Mouse (Mus musculus) forebrain, embryonic 16.5 days (tissue): ENCODE results near the gene Chrd. TPM values are rescaled to one million over a fixed set of nuclear protein-coding genes. Genes with fewer than 3 reads are reported as not detected.

ENCODE experiments used
- ATAC-seq: fragments of 200-750 bp; cut with Nextera tagmentation; 2 replicates; pipeline ENCODE4 v1.8.0; 2017; ENCODE audit warnings: mild to moderate bottlenecking, moderate library complexity
- H3K27ac ChIP-seq: fragments of 300-500 bp; sonication (generic); 2 replicates; pipeline ENCODE4 v1.5.1; 2014; ENCODE audit warnings: low read length, control low read depth
- H3K27me3 ChIP-seq: fragments of 300-500 bp; sonication (generic); replicated peaks from 2 replicates; pipeline ENCODE4 v1.6.1; 2014; ENCODE audit warnings: low read length; ENCODE audit not compliant: control insufficient read depth, insufficient read depth
- H3K36me3 ChIP-seq: fragments of 300-500 bp; sonication (generic); 2 replicates; pipeline ENCODE4 v1.6.1; 2014; ENCODE audit not compliant: control insufficient read depth, insufficient read depth
- H3K4me1 ChIP-seq: fragments of 300-500 bp; sonication (generic); replicated peaks from 2 replicates; pipeline ENCODE4 v1.6.1; 2014; ENCODE audit warnings: low read length; ENCODE audit not compliant: control insufficient read depth, insufficient read depth
- H3K4me2 ChIP-seq: fragments of 300-500 bp; sonication (generic); 2 replicates; pipeline ENCODE4 v1.6.1; 2014; ENCODE audit warnings: mild to moderate bottlenecking, low read length, control low read depth
- H3K4me3 ChIP-seq: fragments of 300-500 bp; sonication (generic); replicated peaks from 2 replicates; pipeline ENCODE4 v1.5.1; 2014; ENCODE audit warnings: mild to moderate bottlenecking, low read length, control low read depth
- H3K9ac ChIP-seq: fragments of 300-500 bp; sonication (generic); replicated peaks from 2 replicates; pipeline ENCODE4 v1.6.1; 2014; ENCODE audit warnings: low read depth, low read length, control low read depth
- H3K9me3 ChIP-seq: fragments of 300-500 bp; sonication (generic); 2 replicates; pipeline ENCODE4 v1.6.1; 2016; ENCODE audit warnings: low read length; ENCODE audit not compliant: control insufficient read depth
- WGBS: fragments of 180-500 bp; shearing (Covaris S2); extraction: QIAGEN DNeasy Blood & Tissue Kit; methylation state at CpG from one replicate; pipeline ENCODE4 v1.1.7; 2014; 5-methylcytosine and 5-hydroxymethylcytosine counted together
- polyA plus RNA-seq: library from polyadenylated mRNA; unstranded; fragments of >200 nt; fragmentation: Nextera tagmentation; extraction: Ambion mirVana; gene quantifications from 2 replicates; pipeline ENCODE4 v1.2.1, GENCODE M21; 2015

Chrd gene
- polyA plus RNA-seq, 1 experiment from 2014 or later: 4.4 TPM

- ATAC-seq: no peak
- H3K27ac ChIP-seq: no peak overlapping the region
- H3K9ac ChIP-seq: no peak overlapping the region
- no peaks in the 10 kb centered on the region for H3K4me1 ChIP-seq
- H3K36me3 ChIP-seq: no peaks in the 10 kb centered on the region
- no peaks in the 10 kb centered on the region for H3K9me3 ChIP-seq
- 78% methylated on average over 4 of the region's 4 CpGs for WGBS
- no peak overlapping the region for H3K4me2 ChIP-seq
- H3K4me3 ChIP-seq: no peak overlapping the region
- no peaks in the 10 kb centered on the region for H3K27me3 ChIP-seq
These were observed 48.2 kb downstream of the Chrd start for GRCm38 (mm10) chr16:20781101-20781630.

GRCm38 (mm10) chr16:20783891-20784290 lies 51.0 kb downstream of the Chrd start:
- ATAC-seq: no peak
- H3K4me1 ChIP-seq: no peaks in the 10 kb centered on the region
- no peak overlapping the region for H3K9ac ChIP-seq
- no peaks in the 10 kb centered on the region for H3K36me3 ChIP-seq
- H3K9me3 ChIP-seq: no peaks in the 10 kb centered on the region
- no peak overlapping the region for H3K4me2 ChIP-seq
- no peaks in the 10 kb centered on the region for H3K27me3 ChIP-seq
- no peak overlapping the region for H3K27ac ChIP-seq
- 90% methylated on average over 2 of the region's 2 CpGs for WGBS
- no peak overlapping the region for H3K4me3 ChIP-seq

- Histone ChIP-seq H3K4me2 (no peak overlapping the region), H3K36me3 (no peaks in the 10 kb centered on the region), H3K27ac (no peak overlapping the region), H3K27me3 (no peaks in the 10 kb centered on the region), H3K9me3 (no peaks in the 10 kb centered on the region), H3K9ac (no peak overlapping the region), H3K4me3 (no peak overlapping the region), H3K4me1 (no peaks in the 10 kb centered on the region)
- no peak for ATAC-seq
These were observed 51.8 kb downstream of the Chrd start for GRCm38 (mm10) chr16:20784754-20785153.

GRCm38 (mm10) chr16:20786556-20786955 lies 53.6 kb downstream of the Chrd start:
- WGBS: 78% methylated on average over 6 of the region's 6 CpGs
- no peak for ATAC-seq

DNA sequence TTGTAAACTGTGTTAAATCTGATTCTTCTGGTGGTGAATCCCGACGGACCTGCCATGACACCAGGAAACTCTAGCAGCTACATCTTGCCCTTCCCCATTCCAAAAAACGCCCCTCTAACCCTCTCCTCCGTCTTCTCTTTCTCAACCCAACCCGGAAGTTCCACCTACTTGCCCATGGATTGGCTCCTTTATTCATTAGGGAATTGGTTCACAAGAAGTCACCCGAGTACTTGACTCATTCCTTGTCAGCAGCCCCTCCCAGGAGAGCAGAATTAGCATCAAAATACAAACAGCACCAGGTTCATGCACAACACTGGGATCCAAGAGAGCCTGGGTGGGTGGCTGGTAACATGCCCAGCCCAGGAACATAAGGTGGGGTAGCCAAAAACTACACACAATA lies 58.9 kb downstream of the Chrd start:
- no peak overlapping the region for H3K4me2 ChIP-seq
- H3K27me3 ChIP-seq: no peaks in the 10 kb centered on the region
- H3K9ac ChIP-seq: no peak overlapping the region
- H3K36me3 ChIP-seq: no peaks in the 10 kb centered on the region
- no peak for ATAC-seq
- no peak overlapping the region for H3K4me3 ChIP-seq
- no peaks in the 10 kb centered on the region for H3K4me1 ChIP-seq
- H3K27ac ChIP-seq: no peak overlapping the region
- H3K9me3 ChIP-seq: no peaks in the 10 kb centered on the region
- 61% methylated on average over 6 of the region's 6 CpGs for WGBS

More at GRCm38 (mm10) chr16:20786556-20786955, 53.6 kb downstream of the Chrd start:
- Histone ChIP-seq H3K4me1 (no peaks in the 10 kb centered on the region), H3K4me3 (no peak overlapping the region), H3K4me2 (no peak overlapping the region), H3K27ac (no peak overlapping the region), H3K9me3 (no peaks in the 10 kb centered on the region), H3K36me3 (no peaks in the 10 kb centered on the region), H3K27me3 (no peaks in the 10 kb centered on the region), H3K9ac (no peak overlapping the region)

Other genes starting within 250 kb of the Chrd start
- 104 and 107 TPM in 2 replicates for gene Eif2b5, start 234.3 kb upstream of the Chrd start, polyA plus RNA-seq
- 30.6 and 37.0 TPM in 2 replicates for gene Dvl3, start 216.1 kb upstream of the Chrd start, polyA plus RNA-seq
- 1,152 and 1,198 TPM in 2 replicates for gene Ap2m1, start 197.6 kb upstream of the Chrd start, polyA plus RNA-seq
- 77.8 and 84.6 TPM in 2 replicates for gene Abcf3, start 184.6 kb upstream of the Chrd start, polyA plus RNA-seq
- gene Vwa5b2, start 143.7 kb upstream of the Chrd start, polyA plus RNA-seq: 5.4 and 7.3 TPM in 2 replicates
- gene Eef1akmt4, start 121.5 kb upstream of the Chrd start, polyA plus RNA-seq: 15.4 and 16.4 TPM in 2 replicates
- not detected in 2 replicates for gene Gm49333, start 121.5 kb upstream of the Chrd start, polyA plus RNA-seq
- 30.9 and 34.0 TPM in 2 replicates for gene Alg3, start 121.4 kb upstream of the Chrd start, polyA plus RNA-seq
- gene Camk2n2, start 111.8 kb upstream of the Chrd start, polyA plus RNA-seq: 18.8 and 22.5 TPM in 2 replicates
- 12.4 and 17.0 TPM in 2 replicates for gene Ece2, start 103.3 kb upstream of the Chrd start, polyA plus RNA-seq
- gene Psmd2, start 81.5 kb upstream of the Chrd start, polyA plus RNA-seq: 401 and 408 TPM in 2 replicates
- gene Eif4g1, start 64.8 kb upstream of the Chrd start, polyA plus RNA-seq: 131 and 142 TPM in 2 replicates
- gene Fam131a, start 39.9 kb upstream of the Chrd start, polyA plus RNA-seq: 57.4 and 65.3 TPM in 2 replicates
- 84.5 and 94.4 TPM in 2 replicates for gene Polr2h, start 15.5 kb upstream of the Chrd start, polyA plus RNA-seq
- 15.9 and 20.8 TPM in 2 replicates for gene Clcn2, start 15.4 kb upstream of the Chrd start, polyA plus RNA-seq
- 0.83 and 1.5 TPM in 2 replicates for gene Thpo, start 1.4 kb downstream of the Chrd start, polyA plus RNA-seq